Mouse (Mus musculus) C2C12 (cell line): Measurements from ENCODE around the gene Atp11c. TPM values are rescaled to one million over a fixed set of nuclear protein-coding genes. Genes with fewer than 3 reads are reported as not detected.

Experiments
- H3K27me3 ChIP-seq: one replicate; pipeline ENCODE4 v1.6.1; 2011; ENCODE audit not compliant: control insufficient read depth, insufficient read depth, insufficient read length
- H3K36me3 ChIP-seq: one replicate; pipeline ENCODE4 v1.6.1; 2011; ENCODE audit not compliant: control insufficient read depth, insufficient read depth
- H3K4me3 ChIP-seq: one replicate; pipeline ENCODE4 v1.5.1; 2011; ENCODE audit warnings: mild to moderate bottlenecking, control low read depth; ENCODE audit not compliant: poor library complexity, insufficient read depth, severe bottlenecking
- H3K79me2 ChIP-seq: one replicate; pipeline ENCODE4 v1.6.1; 2011; ENCODE audit not compliant: control insufficient read depth, insufficient read depth
- H3K79me3 ChIP-seq: one replicate; pipeline ENCODE4 v1.6.1; 2011; ENCODE audit warnings: low read depth, control low read depth
- H3ac ChIP-seq: one replicate; pipeline ENCODE3; 2011; ENCODE audit warnings: low read depth; ENCODE audit not compliant: control insufficient read depth, insufficient read length
- CEBPB ChIP-seq: IDR thresholded peaks from one replicate; pipeline ENCODE4 v1.6.1; 2011; ENCODE audit warnings: low read depth, mild to moderate bottlenecking, control low read depth, moderate library complexity
- CTCF ChIP-seq: IDR thresholded peaks from one replicate; pipeline ENCODE4 v1.5.1; 2011; ENCODE audit not compliant: control insufficient read depth, insufficient read depth, insufficient read length
- FOSL1 ChIP-seq: IDR thresholded peaks from one replicate; pipeline ENCODE4 v1.8.0; 2011; ENCODE audit warnings: mild to moderate bottlenecking, low read length; ENCODE audit not compliant: poor library complexity, insufficient read depth, severe bottlenecking
- MAX ChIP-seq: IDR thresholded peaks from one replicate; pipeline ENCODE4 v1.6.1; 2011; ENCODE audit warnings: mild to moderate bottlenecking, control low read depth
- MYOD1 ChIP-seq: IDR thresholded peaks from one replicate; pipeline ENCODE4 v1.6.1; 2011; ENCODE audit warnings: low read depth; ENCODE audit not compliant: control insufficient read depth, insufficient read length
- MYOG ChIP-seq: IDR thresholded peaks from one replicate; pipeline ENCODE4 v1.6.1; 2011; ENCODE audit not compliant: control insufficient read depth, insufficient read length; ENCODE audit errors: extremely low read depth
- USF1 ChIP-seq: IDR thresholded peaks from one replicate; pipeline ENCODE4 v1.6.1; 2011; ENCODE audit warnings: low read depth, mild to moderate bottlenecking, control low read depth, moderate library complexity
- polyA plus RNA-seq: library from polyadenylated mRNA; unstranded; fragments of >200 nt; fragmentation: generic; extraction: Trizol; gene quantifications from one replicate; pipeline ENCODE4 v1.2.1, GENCODE M21; 2012; ENCODE audit warnings: missing spikeins

Gene Atp11c
- polyA plus RNA-seq, 1 experiment: 2.0 TPM

DNA sequence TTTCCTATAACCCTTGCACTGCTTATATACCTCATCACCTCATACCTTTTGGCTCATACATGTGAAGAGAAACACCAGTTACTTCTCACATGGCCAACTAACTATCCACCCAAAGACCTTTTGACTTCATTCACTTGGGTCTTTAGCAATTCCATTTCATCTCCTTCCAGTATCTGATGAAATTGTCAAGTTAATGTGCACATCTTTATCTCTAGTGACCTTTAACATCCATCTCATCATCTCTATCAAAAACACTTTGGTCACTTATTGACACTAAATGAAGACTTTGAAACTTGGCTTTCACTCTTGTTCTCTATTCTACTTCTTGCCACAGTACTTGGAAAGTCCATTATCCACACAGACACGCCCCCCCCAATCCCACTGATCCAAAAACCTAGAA, 243.8 kb downstream of the Atp11c start:
- H3K27me3 ChIP-seq: no peaks in the 10 kb centered on the region
- no peaks in the 10 kb centered on the region for H3K79me3 ChIP-seq
- TF ChIP-seq CEBPB: no peak
- no peak for TF ChIP-seq MYOD1
- no peak for TF ChIP-seq MYOG
- TF ChIP-seq CTCF: no peak
- TF ChIP-seq MAX: no peak
- TF ChIP-seq USF1: no peak
- TF ChIP-seq FOSL1: no peak
- no peaks in the 10 kb centered on the region for H3K36me3 ChIP-seq
- no peak overlapping the region for H3K4me3 ChIP-seq
- H3K79me2 ChIP-seq: no peaks in the 10 kb centered on the region
- H3ac ChIP-seq: no peak overlapping the region

DNA sequence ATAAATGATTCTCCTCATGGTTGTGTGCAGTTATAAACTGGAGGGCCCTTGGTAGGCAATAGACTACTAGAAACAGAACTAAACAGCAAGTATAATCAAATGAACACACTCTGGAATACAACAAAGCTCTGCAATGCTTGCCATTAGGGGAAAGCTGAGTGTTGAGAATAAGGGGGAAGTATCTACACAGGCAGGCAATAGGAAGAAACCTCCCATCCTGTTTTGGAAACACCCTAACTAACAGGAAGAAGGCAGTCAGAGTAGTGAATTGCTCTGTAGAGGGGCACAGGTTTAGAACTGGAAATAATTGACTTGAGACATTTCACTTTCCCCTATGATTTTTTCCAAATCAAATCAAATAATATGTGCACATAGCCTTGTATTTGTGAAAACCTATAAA, 247.1 kb downstream of the Atp11c start:
- Histone ChIP-seq H3ac (no peak overlapping the region), H3K79me3 (no peaks in the 10 kb centered on the region), H3K4me3 (no peak overlapping the region), H3K79me2 (no peaks in the 10 kb centered on the region), H3K36me3 (no peaks in the 10 kb centered on the region), H3K27me3 (no peaks in the 10 kb centered on the region)
- TF ChIP-seq MYOD1 (no peak), MAX (no peak), CTCF (no peak), MYOG (no peak), USF1 (no peak)

DNA sequence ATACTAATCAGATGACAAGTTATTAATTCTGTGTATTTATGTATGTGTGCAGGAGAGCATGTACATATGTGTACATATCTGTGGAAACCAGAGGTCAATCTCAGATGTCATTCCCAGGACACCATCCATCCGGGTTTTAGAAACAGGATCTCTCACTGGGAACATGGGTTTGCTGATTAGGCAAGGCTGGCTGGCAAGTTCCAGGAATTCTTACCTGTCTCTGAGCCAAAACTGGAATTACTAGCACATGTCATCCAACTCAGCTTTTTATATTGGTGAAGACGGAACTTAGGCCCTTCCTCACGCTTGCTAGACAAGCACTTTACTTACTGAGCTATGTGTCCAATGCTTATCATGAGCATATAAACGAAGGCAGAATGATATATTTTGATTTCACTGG, 247.5 kb downstream of the Atp11c start:
- no peaks in the 10 kb centered on the region for H3K79me2 ChIP-seq
- TF ChIP-seq USF1 (no peak), MYOD1 (no peak), MAX (no peak), MYOG (no peak), CEBPB (no peak), CTCF (no peak), FOSL1 (no peak)
- H3K79me3 ChIP-seq: no peaks in the 10 kb centered on the region
- H3K4me3 ChIP-seq: no peak overlapping the region
- no peaks in the 10 kb centered on the region for H3K27me3 ChIP-seq
- H3K36me3 ChIP-seq: no peaks in the 10 kb centered on the region
- no peak overlapping the region for H3ac ChIP-seq

DNA sequence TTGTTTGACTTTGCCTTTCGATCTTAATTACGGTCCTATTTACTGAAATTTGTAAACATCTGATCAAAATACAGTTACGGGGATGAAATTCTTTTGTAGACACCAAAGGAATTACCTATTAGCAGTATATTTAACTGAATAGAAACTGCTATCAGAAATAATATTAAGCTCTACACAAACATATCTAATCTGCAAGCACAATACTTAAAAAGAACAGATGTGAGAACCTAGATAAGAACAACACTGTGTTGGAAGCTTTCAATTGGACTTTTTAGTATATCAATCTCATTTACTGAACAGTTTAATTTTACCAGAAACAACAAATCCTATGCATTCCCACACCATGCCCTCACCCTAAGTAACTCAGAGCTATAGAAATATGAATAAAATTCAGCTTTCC, 262.8 kb downstream of the Atp11c start:
- no peak for TF ChIP-seq CTCF
- no peak for TF ChIP-seq FOSL1
- TF ChIP-seq MYOD1: no peak
- no peak for TF ChIP-seq MYOG
- no peak for TF ChIP-seq CEBPB
- no peaks in the 10 kb centered on the region for H3K79me2 ChIP-seq

DNA sequence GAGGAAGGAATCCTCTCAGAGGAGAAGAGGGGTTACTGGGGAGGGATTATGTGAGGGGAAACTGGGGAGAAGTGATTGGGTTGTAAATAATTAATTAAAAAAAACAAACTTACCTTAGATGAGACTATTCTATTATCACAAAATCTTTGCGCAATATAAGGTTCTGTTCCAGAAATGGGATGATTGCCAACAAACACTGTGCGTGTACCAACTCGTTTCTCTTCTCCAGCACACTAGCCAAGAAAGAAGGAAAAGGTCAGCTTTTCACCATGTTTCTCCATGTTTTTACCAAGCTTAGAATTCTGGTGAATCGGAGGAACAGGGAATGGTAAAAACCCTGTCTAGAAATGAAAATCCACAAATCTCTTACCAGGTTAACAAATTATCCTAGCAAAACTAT, 271.2 kb downstream of the Atp11c start:
- H3K27me3 ChIP-seq: no peaks in the 10 kb centered on the region
- no peaks in the 10 kb centered on the region for H3K79me3 ChIP-seq
- H3K36me3 ChIP-seq: no peaks in the 10 kb centered on the region
- no peaks in the 10 kb centered on the region for H3K79me2 ChIP-seq
- H3K4me3 ChIP-seq: no peak overlapping the region
- no peak for TF ChIP-seq MAX
- TF ChIP-seq CTCF: no peak
- no peak for TF ChIP-seq CEBPB
- TF ChIP-seq USF1: no peak
- TF ChIP-seq MYOD1: no peak
- TF ChIP-seq MYOG: no peak
- no peak for TF ChIP-seq FOSL1
- no peak overlapping the region for H3ac ChIP-seq

More for the DNA sequence above, 262.8 kb downstream of the Atp11c start:
- Histone ChIP-seq H3K79me3 (no peaks in the 10 kb centered on the region), H3ac (no peak overlapping the region), H3K27me3 (no peaks in the 10 kb centered on the region), H3K36me3 (no peaks in the 10 kb centered on the region), H3K4me3 (no peak overlapping the region)

DNA sequence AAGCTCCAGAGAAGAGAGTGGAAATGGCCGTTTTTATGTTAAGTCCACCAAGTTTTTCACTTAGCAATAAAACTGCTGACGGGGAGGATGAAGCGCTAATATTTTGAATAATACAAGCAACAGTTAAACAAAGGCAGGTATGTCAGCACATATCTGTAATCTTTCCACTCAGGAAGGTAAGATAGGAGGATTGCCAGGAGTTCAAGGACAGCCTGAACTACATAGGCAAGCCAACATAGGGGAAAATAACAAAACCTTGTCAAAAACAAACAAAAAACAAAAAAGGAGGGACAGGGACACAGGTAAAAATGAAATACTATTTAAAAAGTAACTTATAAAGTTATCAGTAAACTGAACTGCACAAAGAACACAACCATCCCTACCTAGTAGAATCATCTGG, 274.8 kb downstream of the Atp11c start:
- Histone ChIP-seq H3K79me3 (no peaks in the 10 kb centered on the region), H3K4me3 (no peak overlapping the region), H3K27me3 (no peaks in the 10 kb centered on the region), H3K36me3 (no peaks in the 10 kb centered on the region), H3ac (no peak overlapping the region), H3K79me2 (no peaks in the 10 kb centered on the region)
- TF ChIP-seq USF1 (no peak), CTCF (no peak), MYOG (no peak), MYOD1 (no peak), FOSL1 (no peak), MAX (no peak), CEBPB (no peak)
